Mouse (Mus musculus) heart, postnatal 36 days (tissue): ENCODE data around the gene Lgals2. TPM values are rescaled to one million over a fixed set of nuclear protein-coding genes. Genes with fewer than 3 reads are reported as not detected.

Source experiments
- DNase-seq, 2 experiments: peaks; one replicate each; pipeline ENCODE4 v3.0.0; 2021 to 2022
- intact Hi-C: fragments of 180-260 bp; cut with DNase I; formaldehyde crosslinking; loops from one replicate; pipeline ENCODE4 v1.15.1; 2025
- total RNA-seq, 2 experiments: library from RNA; stranded (reverse); gene quantifications; 2 replicates each; pipeline ENCODE4 v1.2.3; 2021

Gene Lgals2
- total RNA-seq, 2 experiments from 2014 or later = 0.56 TPM; not detected in 1

DNA sequence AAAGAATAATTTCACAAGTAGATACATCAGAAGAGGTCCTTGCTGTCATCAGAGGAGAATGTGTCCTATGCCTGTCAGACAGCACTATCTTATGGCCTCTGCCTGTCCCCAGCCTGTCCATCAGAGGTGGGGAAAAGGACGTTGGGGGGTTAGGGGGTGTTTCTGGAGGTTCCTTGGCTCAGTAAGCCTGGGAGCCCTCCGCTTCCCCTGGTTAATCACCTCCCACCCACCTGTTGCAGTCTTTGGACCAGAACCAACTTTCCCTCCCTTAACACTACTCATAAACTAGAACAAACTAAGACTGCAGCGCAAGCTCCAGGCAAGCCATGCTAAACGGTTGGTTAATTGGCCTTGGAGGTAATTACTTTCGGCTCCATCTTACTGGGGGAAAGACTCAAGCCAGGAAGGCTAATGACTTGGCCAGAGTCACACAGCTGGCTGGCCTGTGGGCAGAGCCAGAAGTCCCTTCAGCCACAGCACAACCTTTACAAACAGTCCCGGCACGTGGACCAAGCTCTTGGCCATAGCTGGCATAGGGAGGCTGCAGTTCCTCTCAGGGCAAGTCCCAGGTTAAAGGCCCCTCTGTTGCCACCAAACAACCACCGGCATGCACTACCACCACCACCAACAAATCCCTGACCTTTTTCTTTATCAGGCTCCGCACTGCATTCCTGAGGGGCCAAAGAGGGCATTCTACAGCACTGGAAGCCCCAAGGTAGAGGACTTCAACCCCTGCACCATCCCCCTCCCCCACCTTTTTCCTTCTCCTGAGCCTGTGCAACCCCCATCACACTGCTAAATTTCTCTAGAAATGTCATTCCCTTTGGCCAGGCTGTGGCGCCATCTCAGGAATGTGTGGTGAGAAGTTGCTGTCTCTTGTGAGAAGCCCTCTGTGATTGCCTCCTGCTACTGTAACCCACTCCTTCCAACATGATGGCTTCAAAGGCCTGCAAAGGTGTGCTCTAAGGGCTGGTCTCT lies 24.3 kb downstream of the Lgals2 start:
- intact Hi-C loops = no loop called here
- DNase-seq = peak in 1 of 2 experiments; percentile 2

DNA sequence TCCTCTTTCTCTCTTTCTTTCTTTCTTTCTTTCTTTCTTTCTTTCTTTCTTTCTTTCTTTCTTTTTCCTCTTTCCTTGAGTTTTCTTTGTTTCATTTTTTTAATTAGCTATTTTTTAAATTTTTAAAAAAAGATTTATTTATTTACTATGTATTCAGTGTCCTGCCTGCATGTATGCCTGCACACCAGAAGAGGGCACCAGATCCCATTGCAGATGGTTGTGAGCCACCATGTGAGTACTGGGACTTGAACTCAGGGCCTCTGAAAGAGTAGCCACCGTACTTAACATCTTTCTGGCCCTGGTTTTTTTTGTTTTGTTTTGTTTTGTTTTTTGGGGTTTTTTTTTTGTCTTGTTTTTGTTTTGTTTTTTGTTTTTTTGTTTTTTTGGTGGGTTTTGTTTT lies 25.7 kb downstream of the Lgals2 start:
- DNase-seq = no peak
- intact Hi-C loops = no loop called here

- peak in 1 of 2 experiments; percentile 2 for DNase-seq
- intact Hi-C loops = no loop called here
Observed at GRCm38 (mm10) chr15:78828315-78828714, 27.0 kb downstream of the Lgals2 start.

- peak; percentile 76 to 81 for DNase-seq
- intact Hi-C loops = loop anchor here (1.0 kb wide), 2 partner anchors 22 to 43 kb away; no protein-coding TSS in a partner anchor
Observed at GRCm38 (mm10) chr15:78826213-78827204, 28.8 kb downstream of the Lgals2 start.

GRCm38 (mm10) chr15:78816074-78816391 lies 39.3 kb downstream of the Lgals2 start:
- no peak for DNase-seq
- intact Hi-C loops = loop anchor here (5.0 kb wide), 1 partner anchor 36 kb away; no protein-coding TSS in a partner anchor

DNA sequence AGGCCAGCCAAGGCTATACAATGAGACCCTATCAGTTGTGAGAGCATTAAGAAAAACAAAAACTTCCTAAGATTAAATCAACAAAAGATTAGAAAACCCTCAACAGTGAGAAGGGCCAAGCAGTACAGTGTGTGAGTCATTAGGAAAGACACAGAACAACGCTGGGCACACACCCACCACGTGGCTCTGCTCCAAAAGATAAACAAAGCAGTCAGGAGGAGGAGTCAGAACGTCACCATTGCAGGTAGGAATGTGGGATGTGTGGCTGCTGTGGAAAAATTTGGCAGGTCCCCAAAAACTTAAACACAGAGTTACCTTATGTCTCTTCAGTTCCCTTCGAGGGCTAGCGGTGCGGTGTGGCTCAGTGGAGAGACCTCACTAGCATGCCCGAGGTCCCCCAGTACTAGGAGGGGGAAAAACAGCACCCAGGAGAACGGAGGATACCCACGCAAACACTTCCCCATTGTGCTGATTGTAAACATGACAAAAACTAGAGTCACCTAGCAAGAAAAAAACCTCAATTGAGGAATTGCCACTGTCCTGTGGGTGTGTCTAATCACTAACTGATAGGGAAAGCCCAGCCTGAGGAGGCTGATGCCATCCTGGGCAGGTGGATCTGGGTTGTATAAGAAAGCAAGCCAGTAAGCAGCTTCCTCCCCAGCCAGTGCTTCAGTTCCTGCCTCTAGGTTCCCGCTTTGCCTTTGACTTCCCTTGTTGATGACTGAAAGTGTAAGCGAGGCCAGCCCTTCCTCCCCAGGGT lies 39.8 kb downstream of the Lgals2 start:
- DNase-seq = no peak
- intact Hi-C loops = loop anchor here (5.0 kb wide), 1 partner anchor 37 kb away; no protein-coding TSS in a partner anchor

DNA sequence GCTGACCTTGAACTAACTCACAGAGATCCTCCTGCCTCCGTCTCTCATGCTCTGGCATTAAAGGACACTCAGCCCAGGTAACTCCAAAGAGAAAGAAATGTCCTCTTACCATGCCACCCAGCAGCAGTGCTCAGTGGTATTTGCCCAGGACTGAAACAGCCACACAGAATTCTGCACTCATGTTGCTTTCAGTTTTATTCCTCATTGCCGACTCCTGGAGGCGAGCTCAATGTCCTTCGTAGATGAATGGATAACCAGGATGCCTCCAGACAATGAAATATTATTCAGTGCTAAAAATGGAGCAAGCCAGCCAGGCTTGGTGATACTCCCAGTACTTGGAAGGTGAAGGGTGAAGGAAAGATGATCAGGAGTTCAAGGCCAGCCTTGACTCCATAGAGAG lies 41.7 kb downstream of the Lgals2 start:
- DNase-seq = no peak
- intact Hi-C loops = no loop called here

DNA sequence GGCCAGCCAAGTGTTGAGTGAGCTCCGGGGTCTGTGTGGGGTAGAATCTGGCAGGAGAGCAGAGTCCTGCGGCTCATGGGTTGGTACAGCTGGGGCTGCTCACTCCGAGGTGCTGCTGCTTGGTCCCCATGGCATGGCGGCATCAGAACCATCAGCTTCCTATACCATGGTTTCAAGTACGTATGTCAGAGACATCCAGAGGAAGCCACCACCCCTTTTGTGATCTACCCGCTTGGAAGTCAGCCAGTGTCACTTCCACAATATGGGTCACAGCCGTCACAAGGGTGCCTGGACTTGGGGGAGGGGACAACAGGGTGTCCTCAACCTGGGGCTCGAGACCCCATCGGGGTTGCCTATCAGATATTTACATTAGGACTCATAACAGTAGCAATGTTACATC lies 45.2 kb downstream of the Lgals2 start:
- intact Hi-C loops = no loop called here
- DNase-seq = no peak

DNA sequence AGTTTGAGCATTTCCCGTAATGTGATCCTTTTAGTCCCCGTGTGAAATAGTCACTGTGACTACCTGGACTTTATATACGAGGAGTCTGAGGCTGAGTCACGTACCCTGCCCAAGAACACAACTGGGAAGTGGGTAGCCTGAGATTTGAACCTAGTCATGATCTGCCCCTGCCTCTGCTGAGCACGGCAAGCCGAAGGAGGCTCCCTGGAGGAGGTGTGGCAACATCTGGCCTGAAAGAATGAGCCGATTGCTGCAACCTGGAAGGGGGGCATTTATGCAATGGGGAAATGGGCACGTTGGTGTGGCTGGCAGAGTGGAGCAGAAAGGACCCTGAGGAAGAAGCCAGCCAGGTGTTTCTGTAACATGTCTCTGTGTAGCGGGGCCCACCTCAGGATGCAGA lies 45.6 kb downstream of the Lgals2 start:
- intact Hi-C loops = no loop called here
- DNase-seq = no peak

DNA sequence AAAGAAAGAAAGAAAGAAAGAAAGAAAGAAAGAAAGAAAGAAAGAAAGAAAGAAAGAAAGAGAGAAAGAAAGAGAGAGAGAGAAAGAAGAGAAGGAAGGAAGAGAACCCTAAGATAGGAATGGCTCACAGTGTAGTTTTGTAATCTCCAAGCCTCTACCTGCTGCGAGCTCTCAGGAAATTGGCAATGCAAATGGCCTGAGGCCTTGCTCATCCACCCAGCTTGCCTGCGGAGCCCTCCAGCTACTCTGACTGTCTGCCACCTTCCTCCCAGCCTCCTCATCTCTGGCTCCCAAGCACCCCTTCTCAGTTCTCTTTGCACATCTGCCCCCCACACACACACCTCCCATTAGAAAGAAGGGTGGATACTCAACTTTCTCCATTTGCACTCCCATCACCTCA lies 46.3 kb downstream of the Lgals2 start:
- intact Hi-C loops = no loop called here
- no peak for DNase-seq

- intact Hi-C loops = no loop called here
- DNase-seq = no peak
Observed at GRCm38 (mm10) chr15:78807141-78807540, 48.2 kb downstream of the Lgals2 start.

- intact Hi-C loops = no loop called here
- DNase-seq = no peak
Observed at GRCm38 (mm10) chr15:78806614-78807013, 48.7 kb downstream of the Lgals2 start.

DNA sequence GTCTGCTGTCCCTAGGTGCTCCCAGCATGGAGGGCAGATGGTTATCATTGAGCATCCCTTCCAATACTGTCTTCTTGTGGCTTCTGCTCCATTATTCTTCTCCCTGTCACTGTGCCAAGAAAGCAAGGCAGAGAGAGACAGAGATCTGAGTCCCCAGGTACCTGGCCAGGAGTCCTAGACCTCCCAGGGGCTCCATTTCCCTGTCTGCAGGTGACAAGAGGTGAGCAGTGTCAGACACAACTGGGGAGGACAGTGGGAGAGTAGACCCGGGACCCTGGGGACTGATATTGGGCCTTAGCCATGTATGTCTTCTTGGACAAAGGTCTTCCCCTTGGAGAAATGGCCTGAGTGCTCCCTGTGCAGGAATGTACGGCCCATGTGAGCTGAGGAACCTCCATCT lies 50.0 kb downstream of the Lgals2 start:
- DNase-seq = no peak

GRCm38 (mm10) chr15:78804326-78804725 lies 51.0 kb downstream of the Lgals2 start:
- intact Hi-C loops = no loop called here
- peak in 1 of 2 experiments; percentile 39 for DNase-seq

More for the DNA sequence above, 50.0 kb downstream of the Lgals2 start:
- intact Hi-C loops = no loop called here

DNA sequence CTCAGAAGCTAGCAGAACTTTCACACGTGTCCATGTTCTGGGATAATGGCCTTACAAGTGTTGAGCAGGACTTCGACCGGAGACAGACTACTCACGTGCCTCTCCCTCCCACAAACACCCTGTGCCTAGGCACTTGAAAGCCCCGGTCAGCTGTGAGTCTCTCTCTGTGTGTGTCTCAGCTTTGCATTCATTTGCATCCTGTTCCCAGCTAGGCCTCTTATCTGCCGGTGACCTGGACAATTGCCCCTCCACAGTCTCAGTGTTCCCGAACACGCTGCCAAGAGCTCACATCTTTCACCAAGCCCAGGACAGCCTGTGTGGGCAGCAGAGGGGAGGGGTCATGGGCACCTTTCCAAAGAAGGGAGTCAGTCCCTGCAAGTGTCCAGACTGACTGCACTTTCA lies 51.8 kb downstream of the Lgals2 start:
- DNase-seq = peak; percentile 67 to 70
- intact Hi-C loops = loop anchor here (2.0 kb wide), 1 partner anchor 17 kb away; no protein-coding TSS in a partner anchor

DNA sequence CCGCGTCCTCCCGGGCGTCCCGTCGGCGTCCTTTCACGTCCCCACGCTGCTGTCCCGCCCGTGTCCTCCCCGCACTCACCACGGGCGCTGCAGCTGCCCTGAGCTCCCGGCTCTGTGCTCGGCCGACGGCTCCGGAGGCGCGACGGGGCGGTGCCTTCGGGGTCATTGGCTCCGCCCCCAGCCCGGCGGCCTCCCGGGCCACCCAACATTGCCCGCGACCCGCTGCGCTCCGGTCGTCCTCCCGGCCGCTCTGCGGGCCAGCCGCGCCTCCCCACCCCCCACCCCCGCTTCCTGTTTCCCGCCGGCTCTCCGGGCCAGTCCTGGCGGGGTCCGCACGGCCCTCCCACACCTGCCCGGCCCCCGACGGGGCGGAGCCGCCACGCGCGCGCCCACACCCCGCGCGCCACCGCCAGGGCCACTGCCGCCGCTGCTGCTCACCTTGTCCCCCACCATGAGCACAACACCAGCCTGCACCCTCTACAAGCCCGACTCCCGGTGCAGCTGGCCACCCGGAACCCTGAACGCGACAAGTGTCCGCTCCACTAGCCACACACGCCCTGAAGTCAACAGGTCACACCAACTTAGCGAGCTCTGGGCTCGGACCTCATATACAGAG lies 52.4 kb downstream of the Lgals2 start, which contains the start of gene Card10:
Card10 (minus strand) TSS at position 267 of the 616 bp plus-strand sequence.
- peak; percentile 77 to 81 for DNase-seq
- intact Hi-C loops = loop anchor here (1.0 to 2.0 kb wide), 2 partner anchors 16 to 45 kb away; no protein-coding TSS in a partner anchor

- DNase-seq = peak; percentile 51 to 60
- intact Hi-C loops = loop anchor here (1.0 to 2.0 kb wide), 2 partner anchors 15 to 46 kb away; no protein-coding TSS in a partner anchor
Observed at GRCm38 (mm10) chr15:78801971-78802741, 53.2 kb downstream of the Lgals2 start.

- DNase-seq = peak in 1 of 2 experiments; percentile 4
- intact Hi-C loops = no loop called here
Observed at GRCm38 (mm10) chr15:78801571-78801970, 53.8 kb downstream of the Lgals2 start.
